Mouse (Mus musculus): Measurements from ENCODE around the gene Carf.

DNA sequence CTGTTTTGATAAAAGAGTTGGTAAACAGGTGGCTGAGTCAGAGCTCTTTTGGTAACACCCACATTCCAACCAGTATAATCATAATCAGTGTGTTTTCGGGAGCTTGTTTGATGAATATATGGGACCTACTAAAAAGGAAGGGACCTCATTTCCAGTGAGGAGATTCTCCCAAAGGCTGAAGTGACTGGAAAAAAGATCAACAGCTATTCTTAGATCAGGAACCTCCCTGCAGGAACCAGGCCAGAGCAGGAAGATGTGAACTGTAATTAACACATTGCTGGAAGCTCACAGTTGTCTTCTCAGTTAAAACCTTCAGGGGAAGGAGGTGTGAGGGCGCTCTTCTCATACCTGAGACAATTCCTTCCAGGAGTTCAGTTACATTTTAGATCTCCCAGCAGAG is 71.6 kb downstream of the Carf start:
- TF ChIP-seq EP300 (IDR thresholded peaks at IDR 0.05) (no peak), CTCF (IDR thresholded peaks at IDR 0.05) (no peak)
